In genomic region chr6:88605715-88606114, GRCm38 (mm10) we compare ENCODE assay signal across 30 mouse cellular contexts. TPM values are rescaled to one million over a fixed set of nuclear protein-coding genes. Genes with fewer than 3 reads are reported as not detected.
DNase-seq lines count a peak whose midpoint lies in the region; ATAC-seq and TF ChIP-seq lines count a peak whose summit lies in the region.
"Had no signal": no experiment of that assay in that cellular context is flagged by ENCODE, and none has a peak within 500 bp of the region (broad histone marks: within the 10 kb centered on the region; RNA-seq: fewer than 3 reads in every experiment).

No protein-coding gene starts in this region.

- ATAC-seq in forebrain, embryonic 14.5 days, result peak; percentile 52; the same call in 1 of the 2 replicates
- peak; percentile 86 for ATAC-seq in forebrain, postnatal 0 days
- no peak; the same call in 1 of the 2 replicates for ATAC-seq in forebrain, embryonic 13.5 days
- no peak for ATAC-seq in CD4-positive, CD25-positive, alpha-beta regulatory T cell, adult 4 months
- ATAC-seq: hindbrain, embryonic 16.5 days; intestine, embryonic 15.5 days; Patski had no signal

- peak; percentile 68 for DNase-seq in forebrain, embryonic 14.5 days (ENCODE audit: low spot score)
- DNase-seq in forebrain, embryonic 10.5 days (ENCODE audit: extremely low spot score, low spot score), result no peak
- peak; percentile 64 for DNase-seq in forebrain, postnatal 0 days
- DNase-seq in brain, embryonic 14.5 days (ENCODE audit: low read depth), result peak; percentile 66
- DNase-seq: adrenal gland, adult 2 months; adrenal gland, postnatal 14 days; cerebellum, adult 18-20 months; cerebellum, adult 9-10 months; cerebellum, postnatal 14 days; gastrocnemius, adult 2 months; gastrocnemius, postnatal 14 days; heart, adult 18-20 months; heart, postnatal 10 days; heart, postnatal 36 days; kidney, adult 18-20 months had no signal

- no peak for TF ChIP-seq POLR2A in brain, embryonic 14.5 days (IDR thresholded peaks at IDR 0.05; ENCODE audit: borderline replicate concordance, extremely low read depth, insufficient read depth, insufficient read length, poor library complexity, severe bottlenecking)
- no peak for TF ChIP-seq POLR2A in embryonic fibroblast, embryonic 13.5 days (IDR thresholded peaks at IDR 0.05; ENCODE audit: low read depth, low read length)

- H3K4me3 ChIP-seq in forebrain, embryonic 14.5 days (ENCODE audit: low read depth, low read length), result no peak overlapping the region
- H3K4me3 ChIP-seq in forebrain, embryonic 10.5 days, result no peak overlapping the region
- H3K4me3 ChIP-seq in forebrain, postnatal 0 days (ENCODE audit: low read depth, low read length), result no peak overlapping the region
- no peak overlapping the region for H3K4me3 ChIP-seq in forebrain, embryonic 13.5 days
- no peak overlapping the region for H3K4me3 ChIP-seq in embryonic fibroblast, embryonic 13.5 days (ENCODE audit: insufficient read depth, low read length)
- H3K4me3 ChIP-seq: embryonic facial prominence, embryonic 12.5 days; embryonic facial prominence, embryonic 15.5 days; erythroblast, embryonic 14.5 days; gastrocnemius, adult 2 months; heart, embryonic 12.5 days; heart, embryonic 15.5 days; hindbrain, embryonic 10.5 days; hindbrain, embryonic 13.5 days; intestine, embryonic 15.5 days had no signal

- no peak overlapping the region for H3K9ac ChIP-seq in forebrain, embryonic 14.5 days (ENCODE audit: low read length)
- H3K9ac ChIP-seq in forebrain, postnatal 0 days, result no peak overlapping the region
- no peak overlapping the region for H3K9ac ChIP-seq in forebrain, embryonic 13.5 days
- H3K9ac ChIP-seq: embryonic facial prominence, embryonic 12.5 days; embryonic facial prominence, embryonic 15.5 days; heart, embryonic 12.5 days; heart, embryonic 15.5 days; hindbrain, embryonic 13.5 days; intestine, embryonic 15.5 days had no signal

- 81% methylated on average over 2 of the region's 2 CpGs for whole genome bisulfite sequencing in forebrain, embryonic 14.5 days
- WGBS in forebrain, embryonic 10.5 days, result 86% methylated on average over 2 of the region's 2 CpGs
- 60% methylated on average over 2 of the region's 2 CpGs for WGBS in forebrain, postnatal 0 days
- WGBS in forebrain, embryonic 13.5 days, result 83% methylated on average over 2 of the region's 2 CpGs

- TF ChIP-seq CTCF in forebrain, postnatal 0 days (IDR thresholded peaks at IDR 0.05; ENCODE audit: low read depth), result no peak
- no peak for TF ChIP-seq CTCF in brain, embryonic 14.5 days (IDR thresholded peaks at IDR 0.05; ENCODE audit: borderline replicate concordance, extremely low read depth, insufficient read depth, insufficient read length)
- no peak for TF ChIP-seq CTCF in embryonic fibroblast, embryonic 13.5 days (IDR thresholded peaks at IDR 0.05; ENCODE audit: borderline replicate concordance, insufficient read depth, low read length)

- no peaks in the 10 kb centered on the region for H3K4me1 ChIP-seq in forebrain, embryonic 14.5 days (ENCODE audit: control insufficient read depth, insufficient read depth, low read length)
- no peaks in the 10 kb centered on the region for H3K4me1 ChIP-seq in forebrain, embryonic 10.5 days
- H3K4me1 ChIP-seq in forebrain, postnatal 0 days (ENCODE audit: insufficient read depth), result no peaks in the 10 kb centered on the region
- no peaks in the 10 kb centered on the region for H3K4me1 ChIP-seq in forebrain, embryonic 13.5 days
- H3K4me1 ChIP-seq in embryonic fibroblast, embryonic 13.5 days (ENCODE audit: control insufficient read depth, insufficient read depth, low read length), result no peaks in the 10 kb centered on the region
- H3K4me1 ChIP-seq: embryonic facial prominence, embryonic 12.5 days; embryonic facial prominence, embryonic 15.5 days; hindbrain, embryonic 10.5 days; hindbrain, embryonic 13.5 days; intestine, embryonic 15.5 days had no signal

- H3K27ac ChIP-seq in forebrain, embryonic 14.5 days (ENCODE audit: low read depth, low read length), result peak overlapping the region; percentile 44; the same call in 1 of the 2 replicates
- H3K27ac ChIP-seq in forebrain, embryonic 10.5 days, result no peak overlapping the region
- no peak overlapping the region for H3K27ac ChIP-seq in forebrain, postnatal 0 days (ENCODE audit: low read depth, low read length)
- no peak overlapping the region for H3K27ac ChIP-seq in forebrain, embryonic 13.5 days
- H3K27ac ChIP-seq in embryonic fibroblast, embryonic 13.5 days (ENCODE audit: insufficient read depth, low read length), result peak overlapping the region; percentile 93
- H3K27ac ChIP-seq: embryonic facial prominence, embryonic 12.5 days; embryonic facial prominence, embryonic 15.5 days; gastrocnemius, adult 2 months; heart, embryonic 15.5 days; hindbrain, embryonic 10.5 days; hindbrain, embryonic 13.5 days; intestine, embryonic 15.5 days had no signal

- H3K27me3 ChIP-seq in forebrain, embryonic 14.5 days (replicated peaks; ENCODE audit: control insufficient read depth, insufficient read depth, low read length), result no peaks in the 10 kb centered on the region
- H3K27me3 ChIP-seq in forebrain, embryonic 10.5 days (ENCODE audit: poor library complexity, severe bottlenecking), result no peaks in the 10 kb centered on the region
- H3K27me3 ChIP-seq in forebrain, postnatal 0 days (ENCODE audit: insufficient read depth, low read length), result no peaks in the 10 kb centered on the region
- H3K27me3 ChIP-seq in forebrain, embryonic 13.5 days, result no peaks in the 10 kb centered on the region
- H3K27me3 ChIP-seq: CH12.LX; embryonic facial prominence, embryonic 12.5 days; embryonic facial prominence, embryonic 15.5 days; heart, embryonic 12.5 days; heart, embryonic 15.5 days; hindbrain, embryonic 13.5 days; intestine, embryonic 15.5 days; Patski had no signal

- no peaks in the 10 kb centered on the region for H3K9me3 ChIP-seq in forebrain, embryonic 14.5 days (replicated peaks; ENCODE audit: control insufficient read depth, low read length)
- H3K9me3 ChIP-seq in forebrain, embryonic 10.5 days, result no peaks in the 10 kb centered on the region
- no peaks in the 10 kb centered on the region for H3K9me3 ChIP-seq in forebrain, postnatal 0 days (ENCODE audit: low read length)
- H3K9me3 ChIP-seq in forebrain, embryonic 13.5 days (replicated peaks), result no peaks in the 10 kb centered on the region
- H3K9me3 ChIP-seq: embryonic facial prominence, embryonic 12.5 days; embryonic facial prominence, embryonic 15.5 days; G1E; heart, embryonic 12.5 days; heart, embryonic 15.5 days; hindbrain, embryonic 10.5 days; hindbrain, embryonic 13.5 days; intestine, embryonic 15.5 days had no signal

- no peaks in the 10 kb centered on the region for H3K36me3 ChIP-seq in forebrain, embryonic 14.5 days (ENCODE audit: control insufficient read depth, insufficient read depth, low read length)
- H3K36me3 ChIP-seq in forebrain, embryonic 10.5 days (replicated peaks), result no peaks in the 10 kb centered on the region
- no peaks in the 10 kb centered on the region for H3K36me3 ChIP-seq in forebrain, postnatal 0 days (ENCODE audit: insufficient read depth)
- H3K36me3 ChIP-seq in forebrain, embryonic 13.5 days (ENCODE audit: poor library complexity, severe bottlenecking), result no peaks in the 10 kb centered on the region
- H3K36me3 ChIP-seq: embryonic facial prominence, embryonic 12.5 days; embryonic facial prominence, embryonic 15.5 days; G1E; heart, embryonic 12.5 days; heart, embryonic 15.5 days; hindbrain, embryonic 10.5 days; hindbrain, embryonic 13.5 days; intestine, embryonic 15.5 days had no signal

- H3K4me2 ChIP-seq in forebrain, embryonic 14.5 days (ENCODE audit: low read length), result no peak overlapping the region
- no peak overlapping the region for H3K4me2 ChIP-seq in forebrain, postnatal 0 days (ENCODE audit: low read depth)
- H3K4me2 ChIP-seq in forebrain, embryonic 13.5 days, result no peak overlapping the region
- H3K4me2 ChIP-seq: embryonic facial prominence, embryonic 12.5 days; embryonic facial prominence, embryonic 15.5 days; heart, embryonic 12.5 days; heart, embryonic 15.5 days; hindbrain, embryonic 13.5 days; intestine, embryonic 15.5 days had no signal

RNA-seq across cellular contexts. Expression of gene Kbtbd12, which starts 32.0 kb away (rescaled TPM):
- polyA plus RNA-seq in forebrain, embryonic 14.5 days (2014; fragmentation: Nextera tagmentation; extraction: Ambion mirVana), result 0.20 TPM in 1 of 2 replicates, not detected in the other
- 0.22 and 0.25 TPM in 2 replicates for polyA plus RNA-seq in forebrain, embryonic 10.5 days (2016; fragmentation: Nextera tagmentation; extraction: Ambion mirVana)
- 0.08 and 0.29 TPM in 2 replicates for total RNA-seq in forebrain, postnatal 0 days (2014; rRNA removed)
- 0.14 and 0.24 TPM in 2 replicates for polyA plus RNA-seq in forebrain, postnatal 0 days (2015; fragmentation: Nextera tagmentation; extraction: Ambion mirVana)
- 0.20 TPM in 1 of 2 replicates, not detected in the other for polyA plus RNA-seq in forebrain, embryonic 13.5 days (2015; fragmentation: Nextera tagmentation; extraction: Ambion mirVana)
- polyA plus RNA-seq in brain, embryonic 14.5 days (2012; rRNA removed), result 0.15 and 0.16 TPM in 2 replicates
- not detected in 2 replicates for polyA plus RNA-seq in embryonic fibroblast, embryonic 13.5 days (2011; ENCODE audit: insufficient read length, low read depth, missing spikeins)
- polyA plus RNA-seq in CD4-positive, CD25-positive, alpha-beta regulatory T cell, adult 4 months (2017; shearing (Covaris generic)), result not detected
- total RNA-seq: CH12.LX had no signal
- polyA plus RNA-seq: adrenal gland, adult 2 months; embryonic facial prominence, embryonic 12.5 days; erythroblast, embryonic 14.5 days; G1E; hindbrain, embryonic 10.5 days had no signal

Comparison
In these comparisons a context has a peak if more than half of its experiments do, and no peak if none do; other contexts are left out.
1. ATAC-seq: peak in forebrain, embryonic 14.5 days (single experiment) and forebrain, postnatal 0 days (single experiment); none in forebrain, embryonic 13.5 days (single experiment) and CD4-positive, CD25-positive, alpha-beta regulatory T cell, adult 4 months (single experiment).
2. H3K27ac ChIP-seq: peak in forebrain, embryonic 14.5 days (single experiment) and embryonic fibroblast, embryonic 13.5 days (single experiment); none in forebrain, embryonic 10.5 days (single experiment), forebrain, postnatal 0 days (single experiment) and forebrain, embryonic 13.5 days (single experiment).